Mouse (Mus musculus): Measurements from ENCODE around the gene Mrpl23.

Gene Mrpl23

DNA sequence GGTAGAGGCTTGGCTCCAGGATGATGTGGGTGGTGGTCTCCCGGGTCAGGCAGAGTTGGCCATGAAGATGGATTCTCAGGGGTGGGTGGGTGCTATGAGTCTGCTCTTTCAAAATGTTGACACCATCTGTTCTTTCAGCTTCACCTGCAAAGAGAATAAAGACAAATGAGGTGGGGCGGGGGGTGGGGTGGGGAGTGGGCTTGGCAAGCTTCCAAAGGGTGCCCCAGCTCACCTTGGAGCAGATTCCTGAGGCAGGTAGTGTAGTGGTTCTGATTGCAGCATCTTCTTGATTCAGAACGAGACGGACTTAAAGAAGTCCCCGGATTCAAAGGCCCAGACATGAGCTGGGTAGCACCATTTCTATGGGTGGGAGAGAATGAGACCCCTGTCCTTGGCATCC, 43.5 kb downstream of the Mrpl23 start:
- no peak for DNase-seq

DNA sequence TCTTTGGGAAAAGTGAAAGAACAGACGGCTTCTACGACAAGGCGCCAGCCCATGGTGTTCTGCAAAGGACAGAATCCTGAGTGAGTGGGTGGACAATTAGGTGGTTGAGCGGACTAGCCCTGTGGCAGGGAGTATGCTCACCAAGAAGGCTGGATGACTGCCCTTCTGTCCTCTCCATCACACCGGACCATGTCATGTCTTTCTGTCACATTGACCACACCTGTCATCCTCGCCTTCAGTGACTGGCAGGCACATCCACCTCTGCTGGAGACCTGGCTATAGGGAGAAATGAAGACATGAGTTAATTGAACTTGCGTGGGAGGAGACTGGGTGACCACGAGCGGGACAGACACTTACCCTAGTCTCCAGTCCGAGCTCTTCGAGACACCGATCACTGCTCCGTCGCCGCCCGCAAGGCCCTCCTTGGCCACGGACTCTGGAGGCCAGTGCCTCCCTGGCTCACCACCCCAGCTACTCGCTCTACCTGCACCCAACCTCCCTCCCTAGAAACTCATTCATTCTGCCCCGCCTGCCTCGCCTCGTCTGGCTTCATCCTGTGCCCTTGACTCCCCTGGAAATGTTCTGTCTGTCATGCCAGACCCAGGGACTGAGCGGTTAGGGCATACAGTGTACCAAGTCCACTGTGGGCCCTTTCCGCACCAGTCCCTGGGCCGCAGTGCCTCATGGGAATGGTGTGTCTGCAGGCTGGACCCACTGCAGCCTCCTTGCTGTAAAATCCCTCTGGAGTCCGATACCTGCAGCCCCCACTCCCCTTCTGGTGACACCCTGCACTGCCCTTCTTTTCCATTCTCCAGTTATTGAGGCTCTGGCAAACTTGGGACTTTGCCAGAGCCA, 44.2 kb downstream of the Mrpl23 start:
- no peak for DNase-seq

DNA sequence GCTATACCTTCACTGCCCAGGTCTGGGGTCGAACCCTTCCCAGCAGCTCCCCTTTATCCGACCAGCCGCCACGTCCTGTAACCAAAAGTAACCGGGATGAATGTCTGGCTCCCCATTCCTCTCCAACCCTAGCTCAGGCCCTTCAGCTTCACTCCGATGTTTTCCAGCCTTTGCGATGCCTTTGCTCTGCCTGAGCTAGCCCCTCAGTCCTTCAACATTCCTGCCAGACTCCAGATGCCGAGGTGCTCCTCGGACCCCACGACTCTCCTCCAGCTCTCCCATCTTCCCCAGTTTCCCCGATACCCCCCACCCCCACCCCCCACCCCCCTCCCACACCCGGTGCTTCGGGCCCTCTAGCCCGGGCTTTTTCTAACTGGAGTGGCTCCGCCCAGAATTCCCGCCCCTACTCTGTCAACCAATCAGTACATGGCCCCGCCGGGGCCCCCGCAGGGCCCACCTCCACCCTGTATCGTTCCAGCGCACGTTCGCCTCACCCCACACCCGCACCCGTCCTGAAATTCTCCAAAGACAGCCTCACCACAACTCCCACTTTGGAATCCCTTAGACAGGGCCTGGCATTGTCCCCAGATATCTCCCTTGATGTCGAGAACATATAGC, 45.4 kb downstream of the Mrpl23 start:
- DNase-seq: no peak

- DNase-seq: no peak
Measured at GRCm38 (mm10) chr7:142579069-142579468, 46.6 kb downstream of the Mrpl23 start.

DNA sequence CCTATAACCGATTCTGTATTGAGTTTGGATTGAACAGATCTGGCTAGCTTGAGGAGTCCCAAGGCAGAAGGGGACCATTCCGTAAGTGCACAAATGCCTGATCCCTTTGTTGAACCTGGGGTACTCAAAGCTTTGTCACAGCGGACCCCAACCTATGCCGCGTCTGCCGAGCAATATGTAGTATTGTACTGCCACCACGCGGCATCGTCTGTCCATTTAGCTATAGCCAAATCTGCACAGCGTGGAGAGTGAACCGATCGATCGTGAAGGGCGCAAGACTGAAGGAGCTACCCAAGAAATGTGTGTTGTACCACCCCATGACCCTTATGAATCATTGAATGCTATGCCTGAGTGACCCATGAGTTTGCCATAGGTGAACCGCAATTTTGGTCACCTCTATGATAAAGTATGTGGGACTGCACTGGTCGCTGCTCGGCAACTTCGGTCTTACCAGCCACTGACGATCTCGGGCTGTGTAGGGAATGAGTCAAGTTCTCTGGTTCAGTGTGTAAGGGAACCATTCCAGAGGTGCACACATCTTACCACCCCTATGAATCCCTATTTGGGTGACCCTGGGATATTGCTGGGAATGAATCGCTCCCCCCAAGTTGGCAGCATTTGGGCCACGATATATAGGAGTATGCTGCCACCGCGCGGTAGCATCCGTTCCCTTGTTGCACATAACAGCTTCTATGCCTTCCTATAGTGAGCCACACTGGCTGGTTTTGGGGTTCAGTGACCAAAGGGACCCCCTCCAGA, 47.8 kb downstream of the Mrpl23 start:
- peak; percentile 19 to 74 for DNase-seq

- no peak for DNase-seq
Measured at GRCm38 (mm10) chr7:142581186-142581585, 48.7 kb downstream of the Mrpl23 start.

DNA sequence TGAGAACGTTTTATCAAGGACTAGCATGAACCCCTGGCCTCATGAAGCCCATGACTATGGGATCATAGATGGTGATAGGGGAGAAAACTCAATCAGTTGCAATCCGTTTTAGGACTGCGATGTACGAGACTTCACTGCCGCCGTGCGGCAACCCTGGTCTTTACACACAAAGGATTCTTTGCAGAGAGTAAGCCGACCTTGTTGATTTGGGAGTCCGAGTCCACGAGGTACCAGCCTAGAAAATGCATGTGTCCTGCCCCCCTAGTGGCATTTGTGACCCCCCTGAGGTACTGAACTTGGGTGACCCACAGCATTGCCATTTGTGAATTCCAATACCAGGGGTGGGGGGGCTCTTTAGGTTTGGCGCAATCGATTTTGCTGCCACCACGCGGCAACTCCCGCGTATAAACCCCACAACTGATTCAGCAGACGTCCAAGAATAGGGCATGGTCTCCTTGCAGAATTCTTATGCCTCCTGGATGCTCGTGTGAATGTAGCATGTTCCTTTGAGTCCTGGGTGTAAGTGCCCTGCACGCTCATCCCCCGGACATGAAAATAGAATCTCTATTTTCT, 49.3 kb downstream of the Mrpl23 start:
- DNase-seq: peak; percentile 8 to 58

DNA sequence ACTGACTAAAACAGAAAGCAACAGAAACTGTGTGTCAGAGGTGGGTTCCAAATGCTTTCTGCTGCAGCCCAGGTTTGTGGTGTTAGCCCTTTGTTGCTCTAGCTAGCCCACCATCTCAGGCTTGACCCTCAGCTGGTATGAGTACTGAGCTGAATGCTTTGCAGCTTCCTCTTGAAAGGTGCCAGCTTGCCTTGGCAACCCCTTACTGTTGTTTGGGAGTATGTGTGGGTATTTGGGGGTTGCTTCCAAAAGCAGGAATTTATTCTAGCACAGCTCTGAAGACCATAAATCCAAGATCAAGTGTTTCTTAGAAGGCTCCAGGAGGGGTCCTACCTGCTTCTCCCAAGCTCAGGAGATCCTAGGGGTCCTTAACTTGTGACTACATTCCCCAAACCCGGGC, 52.4 kb downstream of the Mrpl23 start:
- DNase-seq: no peak

- DNase-seq: no peak
Measured at GRCm38 (mm10) chr7:142585890-142586289, 53.4 kb downstream of the Mrpl23 start.

DNA sequence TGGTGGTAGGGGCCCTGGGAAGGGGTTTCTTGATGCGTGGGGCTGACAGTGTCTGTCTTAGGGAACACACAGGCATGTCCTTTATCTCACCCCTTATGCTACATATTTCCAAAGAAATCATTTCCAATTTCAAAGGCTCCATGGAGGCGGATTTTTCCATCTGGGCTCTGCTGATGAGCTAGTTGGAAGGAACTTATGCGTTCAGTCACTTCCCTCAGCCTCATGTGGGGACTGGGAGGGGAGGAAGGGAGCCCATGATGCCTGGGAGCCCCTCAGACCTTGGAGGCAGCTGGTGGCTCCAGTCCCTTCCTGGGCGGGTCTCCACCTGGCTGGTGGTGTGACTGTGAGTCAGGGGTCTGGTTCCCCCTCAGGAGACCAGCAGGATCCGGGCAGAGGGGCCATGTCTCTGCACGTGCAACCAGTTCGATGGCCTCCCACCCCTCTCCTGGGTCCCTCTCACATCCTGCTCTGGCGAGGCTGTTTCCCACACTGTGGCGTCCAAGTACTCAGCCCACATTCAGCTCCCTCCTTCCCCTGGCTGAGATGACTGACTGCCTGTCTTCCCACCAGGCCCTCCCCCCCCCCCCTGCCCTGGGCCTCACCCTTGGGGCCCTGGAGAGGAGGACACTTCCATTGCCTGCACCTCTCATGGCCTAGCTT, 55.9 kb downstream of the Mrpl23 start:
- DNase-seq: no peak
